Mouse (Mus musculus) left cerebral cortex, adult 11 months (tissue): ENCODE measurements around the gene Gm9049.
"Not testable (repeated sequence)": the region's sequence is repeated elsewhere in the genome, so short reads cannot be mapped to it uniquely, and the experiment has no call there.

Source experiments
- DNase-seq: peaks from one replicate; pipeline ENCODE4 v3.0.0; 2022; ENCODE audit warnings: low spot score

Gene Gm9049

GRCm38 (mm10) chr10:118354005-118354404, at the start of gene Gm9049:
Gene Gm9049 (minus strand): TSS chr10:118354105.
- not testable (repeated sequence) for DNase-seq

GRCm38 (mm10) chr10:118399917-118400316, 46.0 kb upstream of the Gm9049 start:
- DNase-seq: no peak

- peak; percentile 73 for DNase-seq
These were observed 16.5 kb upstream of the Gm9049 start for GRCm38 (mm10) chr10:118370443-118370842.

GRCm38 (mm10) chr10:118369518-118369917, 15.6 kb upstream of the Gm9049 start:
- no peak for DNase-seq

GRCm38 (mm10) chr10:118348579-118348978, 5.3 kb downstream of the Gm9049 start, which contains the start of gene Gm9048:
Gene Gm9048 (minus strand): TSS chr10:118348679.
- not testable (repeated sequence) for DNase-seq

GRCm38 (mm10) chr10:118343155-118343554, 10.8 kb downstream of the Gm9049 start, which contains the start of gene Gm9046:
Gene Gm9046 (minus strand): TSS chr10:118343255.
- not testable (repeated sequence) for DNase-seq

- DNase-seq: not testable (repeated sequence)
These were observed 16.2 kb downstream of the Gm9049 start, which contains the start of gene Gm9045 for GRCm38 (mm10) chr10:118337731-118338130. Gene Gm9045 (minus strand): TSS chr10:118337831.

- DNase-seq: not testable (repeated sequence)
These were observed 21.6 kb downstream of the Gm9049 start, which contains the start of gene Gm9044 for GRCm38 (mm10) chr10:118332308-118332707. Gene Gm9044 (minus strand): TSS chr10:118332408.

- not testable (repeated sequence) for DNase-seq
These were observed 27.0 kb downstream of the Gm9049 start, which contains the start of gene Gm9040 for GRCm38 (mm10) chr10:118326869-118327268. Gene Gm9040 (minus strand): TSS chr10:118326969.

- DNase-seq: no peak
These were observed 34.9 kb downstream of the Gm9049 start for GRCm38 (mm10) chr10:118319024-118319423.

GRCm38 (mm10) chr10:118302133-118302532, 51.8 kb downstream of the Gm9049 start:
- DNase-seq: not testable (repeated sequence)
